Mouse (Mus musculus): ENCODE measurements around the gene Fhl3.

DNA sequence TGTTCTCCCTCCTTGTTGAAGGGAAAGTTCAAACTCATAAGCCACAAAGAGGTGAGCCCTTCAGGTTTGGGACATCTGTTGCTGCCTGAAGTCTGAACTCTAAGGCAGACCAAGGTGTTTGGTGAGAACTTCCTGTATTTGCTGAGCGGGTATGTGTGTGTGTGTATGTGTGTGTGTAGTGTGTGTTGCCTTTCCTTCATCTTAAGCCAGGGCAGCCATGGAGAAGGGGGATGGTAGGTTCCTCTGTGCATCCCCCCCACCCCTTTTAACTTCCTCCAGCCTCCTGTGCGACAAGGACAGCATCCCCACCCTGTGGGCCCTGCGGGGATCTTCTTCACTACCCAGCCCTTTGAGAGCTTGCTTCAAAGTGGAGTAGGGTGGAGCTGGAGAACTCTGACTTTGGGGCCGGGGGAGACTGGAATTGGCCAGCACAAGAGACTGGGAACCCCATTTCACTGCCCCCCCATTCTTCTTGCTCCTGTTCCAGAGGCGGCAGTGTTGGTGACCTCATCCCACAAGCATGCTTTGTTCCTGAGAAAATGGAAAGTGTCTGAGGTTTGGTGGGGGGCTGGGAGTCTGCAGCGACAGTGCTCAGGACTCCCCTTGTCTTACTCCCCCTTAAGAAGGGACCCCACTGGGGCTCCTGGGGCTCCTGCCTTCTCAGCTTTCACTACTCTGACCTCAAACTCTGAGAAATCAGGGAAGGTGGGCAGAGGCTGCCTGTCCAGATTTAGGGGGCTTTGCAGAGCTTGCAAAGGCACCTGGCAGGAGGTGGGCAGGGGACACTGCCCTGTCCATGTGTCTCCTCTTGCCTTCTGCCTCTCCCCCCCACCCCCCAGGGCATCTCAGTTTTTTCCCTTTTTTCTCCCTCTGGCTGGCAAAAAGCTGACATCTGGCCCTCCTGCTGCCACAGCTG, 3.6 kb downstream of the Fhl3 start:
- TF ChIP-seq CTCF (IDR thresholded peaks at IDR 0.05; ENCODE audit: low read depth) (no peak), EP300 (IDR thresholded peaks at IDR 0.05; ENCODE audit: low read depth) (no peak)

Data from liver, postnatal 0 days (tissue).